Mouse (Mus musculus) heart, embryonic 10.5 days (tissue): ENCODE data around the gene Csnka2ip. TPM values are rescaled to one million over a fixed set of nuclear protein-coding genes. Genes with fewer than 3 reads are reported as not detected.

ENCODE experiments used
- DNase-seq: peaks from one replicate; pipeline ENCODE4 v3.0.0-alpha.2; 2017; ENCODE audit warnings: low spot score
- H3K27ac ChIP-seq: fragments of 300-500 bp; sonication (generic); 2 replicates; pipeline ENCODE4 v1.5.1; 2016; ENCODE audit warnings: mild to moderate bottlenecking
- H3K27me3 ChIP-seq: fragments of 300-500 bp; sonication (generic); 2 replicates; pipeline ENCODE4 v1.6.1; 2016; ENCODE audit warnings: mild to moderate bottlenecking; ENCODE audit not compliant: poor library complexity, insufficient read depth, severe bottlenecking
- H3K36me3 ChIP-seq: fragments of 300-500 bp; sonication (generic); 2 replicates; pipeline ENCODE4 v1.6.1; 2016; ENCODE audit warnings: mild to moderate bottlenecking, moderate library complexity
- H3K4me1 ChIP-seq: fragments of 300-500 bp; sonication (generic); 2 replicates; pipeline ENCODE4 v1.6.1; 2016; ENCODE audit warnings: mild to moderate bottlenecking
- H3K4me3 ChIP-seq: fragments of 300-500 bp; sonication (generic); 2 replicates; pipeline ENCODE4 v1.5.1; 2016; ENCODE audit warnings: mild to moderate bottlenecking, moderate library complexity
- H3K9me3 ChIP-seq: fragments of 300-500 bp; sonication (generic); 2 replicates; pipeline ENCODE4 v1.6.1; 2016; ENCODE audit warnings: mild to moderate bottlenecking, moderate library complexity
- WGBS: fragments of 180-500 bp; shearing (Covaris S2); methylation state at CpG from one replicate; pipeline ENCODE4 v1.1.7; 2016; 5-methylcytosine and 5-hydroxymethylcytosine counted together
- polyA plus RNA-seq: library from polyadenylated mRNA; unstranded; fragments of >200 nt; fragmentation: Nextera tagmentation; extraction: Ambion mirVana; gene quantifications from 2 replicates; pipeline ENCODE4 v1.2.1, GENCODE M21; 2016

Gene Csnka2ip
- polyA plus RNA-seq = not detected in 2 replicates

GRCm38 (mm10) chr16:64602308-64602707 is at the start of gene Csnka2ip:
TSS of gene Csnka2ip (minus strand) at chr16:64602408.
- no peaks in the 10 kb centered on the region for H3K9me3 ChIP-seq
- H3K27ac ChIP-seq = no peak within 1 kb of the TSS
- no peaks in the 10 kb centered on the region for H3K36me3 ChIP-seq
- no peak within 1 kb of the TSS for H3K4me3 ChIP-seq
- DNase-seq = no peak
- no peaks in the 10 kb centered on the region for H3K4me1 ChIP-seq
- H3K27me3 ChIP-seq = no peaks in the 10 kb centered on the region
- 91% methylated on average over 1 of the region's 1 CpGs for WGBS

- Histone ChIP-seq H3K9me3 (no peaks in the 10 kb centered on the region), H3K27ac (no peak overlapping the region), H3K4me1 (no peaks in the 10 kb centered on the region), H3K36me3 (no peaks in the 10 kb centered on the region), H3K4me3 (no peak overlapping the region), H3K27me3 (no peaks in the 10 kb centered on the region)
- no peak for DNase-seq
- WGBS = 81% methylated on average over 13 of the region's 13 CpGs
These were observed 47.5 kb upstream of the Csnka2ip start for GRCm38 (mm10) chr16:64649594-64650290.

- H3K27me3 ChIP-seq = no peaks in the 10 kb centered on the region
- no peaks in the 10 kb centered on the region for H3K36me3 ChIP-seq
- H3K9me3 ChIP-seq = no peaks in the 10 kb centered on the region
- no peak for DNase-seq
- H3K4me3 ChIP-seq = no peak overlapping the region
- 79% methylated on average over 2 of the region's 2 CpGs for WGBS
- H3K4me1 ChIP-seq = no peaks in the 10 kb centered on the region
- H3K27ac ChIP-seq = no peak overlapping the region
These were observed 45.6 kb upstream of the Csnka2ip start for GRCm38 (mm10) chr16:64647771-64648170.

- Histone ChIP-seq H3K9me3 (no peaks in the 10 kb centered on the region), H3K27me3 (no peaks in the 10 kb centered on the region), H3K27ac (no peak overlapping the region), H3K36me3 (no peaks in the 10 kb centered on the region), H3K4me3 (no peak overlapping the region), H3K4me1 (no peaks in the 10 kb centered on the region)
- 81% methylated on average over 1 of the region's 1 CpGs for WGBS
- no peak for DNase-seq
These were observed 32.9 kb upstream of the Csnka2ip start for GRCm38 (mm10) chr16:64635110-64635509.

GRCm38 (mm10) chr16:64620116-64620515 is 17.9 kb upstream of the Csnka2ip start:
- no peaks in the 10 kb centered on the region for H3K27me3 ChIP-seq
- H3K36me3 ChIP-seq = no peaks in the 10 kb centered on the region
- H3K4me1 ChIP-seq = no peaks in the 10 kb centered on the region
- H3K9me3 ChIP-seq = no peaks in the 10 kb centered on the region
- WGBS = 89% methylated on average over 6 of the region's 6 CpGs
- H3K27ac ChIP-seq = no peak overlapping the region
- H3K4me3 ChIP-seq = no peak overlapping the region
- no peak for DNase-seq

GRCm38 (mm10) chr16:64614648-64615047 is 12.4 kb upstream of the Csnka2ip start:
- Histone ChIP-seq H3K27ac (no peak overlapping the region), H3K4me1 (no peaks in the 10 kb centered on the region), H3K36me3 (no peaks in the 10 kb centered on the region), H3K9me3 (no peaks in the 10 kb centered on the region), H3K4me3 (no peak overlapping the region), H3K27me3 (no peaks in the 10 kb centered on the region)
- DNase-seq = no peak
- 57% methylated on average over 3 of the region's 3 CpGs for WGBS

- no peaks in the 10 kb centered on the region for H3K9me3 ChIP-seq
- H3K27me3 ChIP-seq = no peaks in the 10 kb centered on the region
- WGBS = 76% methylated on average over 1 of the region's 1 CpGs
- DNase-seq = no peak
- H3K4me1 ChIP-seq = no peaks in the 10 kb centered on the region
- no peak overlapping the region for H3K4me3 ChIP-seq
- H3K27ac ChIP-seq = no peak overlapping the region
- no peaks in the 10 kb centered on the region for H3K36me3 ChIP-seq
These were observed 5.6 kb upstream of the Csnka2ip start for GRCm38 (mm10) chr16:64607793-64608192.

- no peak for DNase-seq
- Histone ChIP-seq H3K27me3 (no peaks in the 10 kb centered on the region), H3K9me3 (no peaks in the 10 kb centered on the region), H3K36me3 (no peaks in the 10 kb centered on the region), H3K4me1 (no peaks in the 10 kb centered on the region), H3K4me3 (no peak overlapping the region), H3K27ac (no peak overlapping the region)
- 75% methylated on average over 2 of the region's 2 CpGs for WGBS
These were observed 15.4 kb downstream of the Csnka2ip start for GRCm38 (mm10) chr16:64586825-64587224.

- 78% methylated on average over 4 of the region's 4 CpGs for WGBS
- no peak overlapping the region for H3K4me3 ChIP-seq
- DNase-seq = no peak
- H3K9me3 ChIP-seq = no peaks in the 10 kb centered on the region
- H3K4me1 ChIP-seq = no peaks in the 10 kb centered on the region
- H3K27ac ChIP-seq = no peak overlapping the region
- H3K36me3 ChIP-seq = no peaks in the 10 kb centered on the region
- no peaks in the 10 kb centered on the region for H3K27me3 ChIP-seq
These were observed 16.0 kb downstream of the Csnka2ip start for GRCm38 (mm10) chr16:64586262-64586619.

- DNase-seq = no peak
- Histone ChIP-seq H3K4me1 (no peaks in the 10 kb centered on the region), H3K27me3 (no peaks in the 10 kb centered on the region), H3K36me3 (no peaks in the 10 kb centered on the region), H3K9me3 (no peaks in the 10 kb centered on the region), H3K4me3 (no peak overlapping the region), H3K27ac (no peak overlapping the region)
- 90% methylated on average over 8 of the region's 8 CpGs for WGBS
These were observed 16.5 kb downstream of the Csnka2ip start for GRCm38 (mm10) chr16:64585599-64586261.

- whole genome bisulfite sequencing = 75% methylated on average over 4 of the region's 4 CpGs
- no peaks in the 10 kb centered on the region for H3K9me3 ChIP-seq
- H3K4me3 ChIP-seq = no peak overlapping the region
- no peaks in the 10 kb centered on the region for H3K4me1 ChIP-seq
- H3K27me3 ChIP-seq = no peaks in the 10 kb centered on the region
- H3K36me3 ChIP-seq = no peaks in the 10 kb centered on the region
- DNase-seq = no peak
- H3K27ac ChIP-seq = no peak overlapping the region
These were observed 17.6 kb downstream of the Csnka2ip start for GRCm38 (mm10) chr16:64584591-64584990.

GRCm38 (mm10) chr16:64583406-64583805 is 18.8 kb downstream of the Csnka2ip start:
- H3K36me3 ChIP-seq = no peaks in the 10 kb centered on the region
- H3K27ac ChIP-seq = no peak overlapping the region
- no peak for DNase-seq
- WGBS = 52% methylated on average over 3 of the region's 3 CpGs
- no peak overlapping the region for H3K4me3 ChIP-seq
- H3K27me3 ChIP-seq = no peaks in the 10 kb centered on the region
- H3K4me1 ChIP-seq = no peaks in the 10 kb centered on the region
- no peaks in the 10 kb centered on the region for H3K9me3 ChIP-seq

- no peaks in the 10 kb centered on the region for H3K4me1 ChIP-seq
- no peak overlapping the region for H3K27ac ChIP-seq
- H3K36me3 ChIP-seq = no peaks in the 10 kb centered on the region
- H3K9me3 ChIP-seq = no peaks in the 10 kb centered on the region
- no peak for DNase-seq
- H3K4me3 ChIP-seq = no peak overlapping the region
- WGBS = 91% methylated on average over 8 of the region's 8 CpGs
- no peaks in the 10 kb centered on the region for H3K27me3 ChIP-seq
These were observed 32.7 kb downstream of the Csnka2ip start for GRCm38 (mm10) chr16:64569496-64569895.
